In the genomic region with DNA sequence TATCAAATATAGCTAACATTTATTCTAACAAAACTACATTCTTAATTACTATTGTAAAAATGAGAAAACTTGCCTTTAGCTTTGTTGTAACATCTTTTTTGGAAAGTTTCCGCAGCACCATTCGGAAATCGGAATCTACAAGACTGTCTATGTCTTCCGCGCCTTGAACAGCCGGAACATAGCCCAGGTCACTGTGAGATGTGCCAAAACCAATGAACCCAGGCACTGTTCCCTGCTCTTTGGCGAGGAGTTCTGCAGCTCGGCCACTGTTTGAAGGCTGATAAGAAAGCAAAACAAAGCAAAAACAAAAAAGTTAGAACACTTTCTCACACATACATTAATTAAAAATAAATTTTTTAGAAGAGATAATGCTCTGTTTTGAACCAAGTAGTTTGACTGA, we compare ENCODE assay signal across 18 mouse cellular contexts.
"Had no signal": no experiment of that assay in that cellular context is flagged by ENCODE, and none has a peak within 500 bp of the region (broad histone marks: within the 10 kb centered on the region; RNA-seq: fewer than 3 reads in every experiment).

No protein-coding gene starts in this region.

- H3K9me3 ChIP-seq: limb, embryonic 12.5 days; limb, embryonic 15.5 days; liver, embryonic 13.5 days; lung, embryonic 15.5 days had no signal

- H3K27me3 ChIP-seq: limb, embryonic 12.5 days; limb, embryonic 15.5 days; liver, embryonic 13.5 days; lung, embryonic 15.5 days; megakaryocyte, embryonic 14.5 days; midbrain, embryonic 13.5 days; neural tube, embryonic 13.5 days had no signal

- H3K27ac ChIP-seq: limb, embryonic 12.5 days; limb, embryonic 15.5 days; liver, embryonic 13.5 days; lung, embryonic 15.5 days; midbrain, embryonic 10.5 days; midbrain, embryonic 13.5 days; neural tube, embryonic 13.5 days; stomach, postnatal 0 days had no signal

- ATAC-seq: midbrain, embryonic 13.5 days; midbrain, embryonic 16.5 days had no signal

- H3K9ac ChIP-seq: limb, embryonic 12.5 days; limb, embryonic 15.5 days; liver, embryonic 13.5 days; lung, embryonic 15.5 days; midbrain, embryonic 13.5 days; neural tube, embryonic 13.5 days had no signal

- DNase-seq: kidney, adult 8-10 months; kidney, postnatal 14 days; kidney, postnatal 4 days; left cerebral cortex, postnatal 4 days; liver, embryonic 13.5 days; retina, postnatal 1 day; right cerebral cortex, postnatal 25 days; thymus, postnatal 25 days had no signal

- H3K4me3 ChIP-seq: limb, embryonic 12.5 days; limb, embryonic 15.5 days; liver, embryonic 13.5 days; lung, embryonic 15.5 days; megakaryocyte, embryonic 14.5 days; midbrain, embryonic 10.5 days; midbrain, embryonic 13.5 days; myocyte; neural tube, embryonic 13.5 days had no signal

- H3K4me2 ChIP-seq: limb, embryonic 12.5 days; limb, embryonic 15.5 days; liver, embryonic 13.5 days; lung, embryonic 15.5 days; midbrain, embryonic 13.5 days; neural tube, embryonic 13.5 days had no signal
